Mouse (Mus musculus) midbrain, embryonic 11.5 days (tissue): ENCODE results near the gene Gm5862. TPM values are rescaled to one million over a fixed set of nuclear protein-coding genes. Genes with fewer than 3 reads are reported as not detected.
"Not testable (repeated sequence)": the region's sequence is repeated elsewhere in the genome, so short reads cannot be mapped to it uniquely, and the experiment has no call there.

Source experiments
- ATAC-seq: fragments of 200-750 bp; cut with Nextera tagmentation; 2 replicates; pipeline ENCODE4 v1.8.0; 2017; ENCODE audit warnings: moderate TSS enrichment, moderate library complexity; ENCODE audit not compliant: low FRiP score
- DNase-seq: peaks from one replicate; pipeline ENCODE4 v3.0.0; 2015; ENCODE audit warnings: low spot score; ENCODE audit errors: missing footprints
- H3K27ac ChIP-seq: fragments of 300-500 bp; sonication (generic); 2 replicates; pipeline ENCODE4 v1.5.1; 2014; ENCODE audit warnings: low read depth, low read length
- H3K27me3 ChIP-seq: fragments of 300-500 bp; sonication (generic); 2 replicates; pipeline ENCODE4 v1.6.1; 2014; ENCODE audit warnings: mild to moderate bottlenecking, low read length, moderate library complexity, mixed read lengths; ENCODE audit not compliant: control insufficient read depth, insufficient read depth
- H3K36me3 ChIP-seq: fragments of 300-500 bp; sonication (generic); 2 replicates; pipeline ENCODE4 v1.6.1; 2014; ENCODE audit warnings: mild to moderate bottlenecking, low read length, moderate library complexity, mixed read lengths; ENCODE audit not compliant: control insufficient read depth, insufficient read depth
- H3K4me1 ChIP-seq: fragments of 300-500 bp; sonication (generic); 2 replicates; pipeline ENCODE4 v1.6.1; 2014; ENCODE audit warnings: low read length; ENCODE audit not compliant: control insufficient read depth, insufficient read depth
- H3K4me2 ChIP-seq: fragments of 300-500 bp; sonication (generic); 2 replicates; pipeline ENCODE4 v1.6.1; 2014; ENCODE audit warnings: mild to moderate bottlenecking, moderate library complexity
- H3K4me3 ChIP-seq: fragments of 300-500 bp; sonication (generic); 2 replicates; pipeline ENCODE4 v1.5.1; 2014; ENCODE audit warnings: low read depth, low read length
- H3K9ac ChIP-seq: fragments of 300-500 bp; sonication (generic); 2 replicates; pipeline ENCODE4 v1.6.1; 2014; ENCODE audit warnings: low read length
- H3K9me3 ChIP-seq: fragments of 300-500 bp; sonication (generic); 2 replicates; pipeline ENCODE4 v1.6.1; 2016; ENCODE audit warnings: low read length; ENCODE audit not compliant: control insufficient read depth
- WGBS: fragments of 180-500 bp; shearing (Covaris S2); extraction: QIAGEN DNeasy Blood & Tissue Kit; methylation state at CpG from one replicate; pipeline ENCODE4 v1.1.7; 2014; 5-methylcytosine and 5-hydroxymethylcytosine counted together
- polyA plus RNA-seq: library from polyadenylated mRNA; unstranded; fragments of >200 nt; fragmentation: Nextera tagmentation; extraction: Ambion mirVana; gene quantifications from 2 replicates; pipeline ENCODE4 v1.2.1, GENCODE M21; 2014

Gm5862 gene
- polyA plus RNA-seq: not detected in 2 replicates

DNA sequence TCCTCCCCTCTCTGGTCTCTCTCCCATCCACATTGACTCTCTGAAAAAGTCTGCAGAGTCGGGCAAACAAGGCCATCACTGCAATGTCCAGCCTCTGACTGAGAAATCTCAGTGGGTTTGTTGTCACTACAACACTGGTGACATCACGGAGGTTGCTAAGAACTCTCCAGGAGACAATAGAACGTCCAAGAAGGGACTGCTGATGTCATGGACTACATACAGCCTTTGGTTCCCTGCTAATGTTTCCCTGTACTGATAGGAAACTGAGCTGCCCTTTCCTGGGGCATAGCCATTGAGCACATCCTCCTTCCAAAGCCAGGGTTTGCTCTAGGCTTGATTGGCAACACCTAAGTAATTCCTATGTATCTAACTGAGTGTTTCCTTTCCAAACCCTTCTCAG lies at the start of gene Gm5862:
Gm5862 (minus strand) TSS at position 101 of the 400 bp plus-strand sequence.
- not testable (repeated sequence) for H3K4me2 ChIP-seq, H3K27me3 ChIP-seq, H3K9me3 ChIP-seq, H3K4me1 ChIP-seq, H3K36me3 ChIP-seq, H3K27ac ChIP-seq, DNase-seq, ATAC-seq, H3K9ac ChIP-seq, H3K4me3 ChIP-seq
- no CpG with 5 or more reads among the region's 3 CpGs for WGBS

DNA sequence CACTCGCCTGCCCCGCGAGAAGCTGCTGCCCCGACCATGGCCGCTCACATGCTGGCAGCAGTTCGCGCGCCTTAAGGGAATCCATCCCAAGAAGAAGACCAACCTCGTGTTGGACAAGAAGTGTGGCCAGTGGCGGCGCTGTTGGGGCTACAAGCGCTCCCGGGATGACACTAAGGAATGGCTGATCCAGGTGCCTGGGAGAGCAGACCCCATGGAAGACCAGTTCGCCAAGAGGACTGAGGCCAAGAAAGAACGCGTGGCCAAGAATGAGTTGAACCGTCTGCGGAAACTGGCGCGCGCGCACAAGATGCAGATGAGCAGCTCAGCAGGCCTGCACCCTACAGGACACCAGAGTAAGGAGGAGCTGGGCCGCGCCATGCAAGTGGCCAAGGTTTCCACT lies 48.0 kb upstream of the Gm5862 start:
- 86% methylated on average over 24 of the region's 24 CpGs for WGBS
- ATAC-seq: no peak
- H3K36me3 ChIP-seq: no peaks in the 10 kb centered on the region

DNA sequence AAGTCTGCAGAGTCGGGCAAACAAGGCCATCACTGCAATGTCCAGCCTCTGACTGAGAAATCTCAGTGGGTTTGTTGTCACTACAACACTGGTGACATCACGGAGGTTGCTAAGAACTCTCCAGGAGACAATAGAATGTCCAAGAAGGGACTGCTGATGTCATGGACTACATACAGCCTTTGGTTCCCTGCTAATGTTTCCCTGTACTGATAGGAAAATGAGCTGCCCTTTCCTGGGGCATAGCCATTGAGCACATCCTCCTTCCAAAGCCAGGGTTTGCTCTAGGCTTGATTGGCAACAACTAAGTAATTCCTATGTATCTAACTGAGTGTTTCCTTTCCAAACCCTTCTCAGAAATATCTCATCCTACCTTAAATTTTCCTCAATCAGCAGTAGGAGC lies 35.8 kb upstream of the Gm5862 start, which contains the start of gene Gm7347:
Gm7347 (minus strand) TSS at position 101 of the 400 bp plus-strand sequence.
- H3K36me3 ChIP-seq, H3K9ac ChIP-seq, ATAC-seq, DNase-seq, H3K27me3 ChIP-seq, H3K9me3 ChIP-seq, H3K4me1 ChIP-seq, H3K27ac ChIP-seq, H3K4me2 ChIP-seq, H3K4me3 ChIP-seq: not testable (repeated sequence)
- WGBS: no CpG with 5 or more reads among the region's 2 CpGs

More for the DNA sequence above, 48.0 kb upstream of the Gm5862 start:
- DNase-seq: no peak
- H3K4me3 ChIP-seq: no peak overlapping the region
- no peaks in the 10 kb centered on the region for H3K9me3 ChIP-seq
- H3K27me3 ChIP-seq: no peaks in the 10 kb centered on the region
- no peak overlapping the region for H3K4me2 ChIP-seq
- no peak overlapping the region for H3K27ac ChIP-seq
- H3K9ac ChIP-seq: no peak overlapping the region
- no peaks in the 10 kb centered on the region for H3K4me1 ChIP-seq

DNA sequence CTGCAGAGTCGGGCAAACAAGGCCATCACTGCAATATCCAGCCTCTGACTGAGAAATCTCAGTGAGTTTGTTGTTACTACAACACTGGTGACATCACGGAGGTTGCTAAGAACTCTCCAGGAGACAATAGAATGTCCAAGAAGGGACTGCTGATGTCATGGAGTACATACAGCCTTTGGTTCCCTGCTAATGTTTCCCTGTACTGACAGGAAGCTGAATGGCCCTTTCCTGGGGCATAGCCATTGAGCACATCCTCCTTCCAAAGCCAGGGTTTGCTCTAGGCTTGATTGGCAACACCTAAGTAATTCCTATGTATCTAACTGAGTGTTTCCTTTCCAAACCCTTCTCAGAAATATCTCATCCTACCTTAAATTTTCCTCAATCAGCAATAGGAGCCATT lies 16.7 kb upstream of the Gm5862 start, which contains the start of gene Speer4a:
Speer4a (minus strand) TSS at position 101 of the 400 bp plus-strand sequence.
- H3K27me3 ChIP-seq, DNase-seq, H3K36me3 ChIP-seq, H3K4me2 ChIP-seq, H3K4me3 ChIP-seq, ATAC-seq, H3K4me1 ChIP-seq, H3K27ac ChIP-seq, H3K9me3 ChIP-seq, H3K9ac ChIP-seq: not testable (repeated sequence)
- 81% methylated on average over 2 of the region's 2 CpGs for WGBS

DNA sequence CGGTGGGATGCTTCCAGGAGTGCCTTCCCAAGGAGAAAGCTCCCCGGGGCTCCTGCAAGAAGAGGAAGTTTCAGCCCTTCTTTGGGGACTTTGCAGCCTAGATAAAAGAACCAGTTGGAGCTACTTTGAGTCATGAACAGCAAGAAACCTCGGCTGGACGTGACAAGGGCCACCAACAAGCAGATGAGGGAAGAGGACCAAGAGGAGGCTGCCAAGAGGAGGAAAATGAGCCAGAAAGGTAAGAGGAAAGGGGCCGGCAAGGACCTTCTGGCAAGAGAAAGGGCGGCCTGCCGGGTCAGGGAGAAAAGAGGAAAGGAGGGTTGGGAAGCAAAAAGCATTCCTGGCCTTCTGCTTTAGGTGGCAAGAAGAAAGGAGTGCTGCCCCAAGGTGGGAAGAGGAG lies 15.0 kb downstream of the Gm5862 start:
- not testable (repeated sequence) for H3K27ac ChIP-seq, H3K9me3 ChIP-seq, H3K4me2 ChIP-seq, H3K27me3 ChIP-seq, ATAC-seq, H3K4me3 ChIP-seq, H3K36me3 ChIP-seq, DNase-seq, H3K9ac ChIP-seq, H3K4me1 ChIP-seq
- WGBS: 69% methylated on average over 6 of the region's 7 CpGs

DNA sequence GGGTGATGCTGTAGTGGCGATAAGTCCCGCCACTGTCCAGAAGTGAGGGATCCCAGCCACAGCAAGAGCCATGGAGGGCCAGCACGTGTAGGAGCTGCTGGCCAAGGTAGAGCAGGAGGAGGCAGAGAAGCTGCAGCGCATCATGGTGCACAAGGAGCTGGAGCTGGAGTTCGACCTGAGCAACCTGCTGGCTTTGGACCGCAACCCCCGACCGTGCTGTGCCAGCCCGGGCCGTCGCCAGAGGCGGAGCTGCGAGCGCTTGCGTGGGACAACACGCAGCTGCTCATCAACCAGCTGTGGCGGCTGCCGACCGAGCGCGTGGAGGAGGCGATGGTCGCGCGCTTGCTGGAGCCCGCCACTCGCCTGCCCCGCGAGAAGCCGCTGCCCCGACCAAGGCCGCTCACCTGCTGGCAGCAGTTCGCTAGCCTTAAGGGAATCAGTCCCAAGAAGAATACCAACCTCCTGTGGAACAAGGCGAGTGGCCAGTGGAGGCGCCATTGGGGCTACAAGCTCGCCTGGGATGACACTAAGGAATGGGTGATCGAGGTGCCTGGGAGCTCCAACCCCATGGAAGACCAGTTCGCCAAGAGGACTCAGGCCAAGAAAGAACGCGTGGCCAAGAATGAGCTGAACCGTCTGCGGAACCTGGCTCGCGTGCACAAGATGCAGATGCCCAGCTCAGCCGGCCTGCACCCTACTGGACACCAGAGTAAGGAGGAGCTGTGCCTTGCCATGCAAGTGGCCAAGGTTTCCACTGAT lies 15.6 kb downstream of the Gm5862 start:
- peak; percentile 90 for ATAC-seq
- Histone ChIP-seq H3K4me2 (peak overlapping the region; percentile 54), H3K4me3 (peak overlapping the region; percentile 26), H3K9ac (peak overlapping the region; percentile 29)
- not testable (repeated sequence) for H3K27me3 ChIP-seq, H3K9me3 ChIP-seq, H3K36me3 ChIP-seq, H3K4me1 ChIP-seq, H3K27ac ChIP-seq
- peak; percentile 95 for DNase-seq
- 17% methylated on average over 42 of the region's 45 CpGs for WGBS

DNA sequence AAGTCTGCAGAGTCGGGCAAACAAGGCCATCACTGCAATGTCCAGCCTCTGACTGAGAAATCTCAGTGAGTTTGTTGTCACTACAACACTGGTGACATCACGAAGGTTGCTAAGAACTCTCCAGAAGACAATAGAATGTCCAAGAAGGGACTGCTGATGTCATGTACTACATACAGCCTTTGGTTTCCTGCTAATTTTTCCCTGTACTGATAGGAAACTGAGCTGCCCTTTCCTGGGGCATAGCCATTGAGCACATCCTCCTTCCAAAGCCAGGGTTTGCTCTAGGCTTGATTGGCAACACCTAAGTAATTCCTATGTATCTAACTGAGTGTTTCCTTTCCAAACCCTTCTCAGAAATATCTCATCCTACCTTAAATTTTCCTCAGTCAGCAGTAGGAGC lies 18.0 kb downstream of the Gm5862 start, which contains the start of gene Gm1979:
Gm1979 (minus strand) TSS at position 101 of the 400 bp plus-strand sequence.
- DNase-seq, H3K9me3 ChIP-seq, H3K4me3 ChIP-seq, ATAC-seq, H3K9ac ChIP-seq, H3K4me1 ChIP-seq, H3K27ac ChIP-seq, H3K4me2 ChIP-seq, H3K27me3 ChIP-seq, H3K36me3 ChIP-seq: not testable (repeated sequence)
- WGBS: 86% methylated on average over 1 of the region's 2 CpGs

DNA sequence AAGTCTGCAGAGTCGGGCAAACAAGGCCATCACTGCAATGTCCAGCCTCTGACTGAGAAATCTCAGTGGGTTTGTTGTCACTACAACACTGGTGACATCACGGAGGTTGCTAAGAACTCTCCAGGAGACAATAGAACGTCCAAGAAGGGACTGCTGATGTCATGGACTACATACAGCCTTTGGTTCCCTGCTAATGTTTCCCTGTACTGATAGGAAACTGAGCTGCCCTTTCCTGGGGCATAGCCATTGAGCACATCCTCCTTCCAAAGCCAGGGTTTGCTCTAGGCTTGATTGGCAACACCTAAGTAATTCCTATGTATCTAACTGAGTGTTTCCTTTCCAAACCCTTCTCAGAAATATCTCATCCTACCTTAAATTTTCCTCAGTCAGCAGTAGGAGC lies 34.2 kb downstream of the Gm5862 start, which contains the start of gene Gm21698:
Gm21698 (minus strand) TSS at position 101 of the 400 bp plus-strand sequence.
- not testable (repeated sequence) for H3K27ac ChIP-seq, H3K4me2 ChIP-seq, H3K36me3 ChIP-seq, H3K27me3 ChIP-seq, H3K4me1 ChIP-seq, H3K4me3 ChIP-seq, H3K9me3 ChIP-seq, H3K9ac ChIP-seq, ATAC-seq, DNase-seq
- WGBS: no CpG with 5 or more reads among the region's 3 CpGs

DNA sequence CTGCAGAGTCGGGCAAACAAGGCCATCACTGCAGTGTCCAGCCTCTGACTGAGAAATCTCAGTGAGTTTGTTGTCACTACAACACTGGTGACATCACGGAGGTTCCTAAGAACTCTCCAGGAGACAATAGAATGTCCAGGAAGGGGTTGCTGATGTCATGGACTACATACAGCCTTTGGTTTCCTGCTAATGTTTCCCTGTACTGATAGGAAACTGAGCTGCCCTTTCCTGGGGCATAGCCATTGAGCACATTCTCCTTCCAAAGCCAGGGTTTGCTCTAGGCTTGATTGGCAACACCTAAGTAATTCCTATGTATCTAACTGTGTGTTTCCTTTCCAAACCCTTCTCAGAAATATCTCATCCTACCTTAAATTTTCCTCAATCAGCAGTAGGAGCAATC lies 50.2 kb downstream of the Gm5862 start, which contains the start of gene Gm21680:
Gm21680 (minus strand) TSS at position 101 of the 400 bp plus-strand sequence.
- not testable (repeated sequence) for H3K9ac ChIP-seq, H3K4me2 ChIP-seq, H3K4me3 ChIP-seq, H3K9me3 ChIP-seq, H3K27me3 ChIP-seq, DNase-seq, H3K27ac ChIP-seq, H3K4me1 ChIP-seq, H3K36me3 ChIP-seq, ATAC-seq
- WGBS: no CpG with 5 or more reads among the region's 2 CpGs
